Mouse (Mus musculus) urinary bladder, postnatal 36 days (tissue): ENCODE results near the gene Cntn5.

ENCODE experiments used
- DNase-seq, 2 experiments: peaks; one replicate each; pipeline ENCODE4 v3.0.0; 2022; ENCODE audit warnings: low spot score in 2 of 2, mixed read lengths in 1 of 2

The Cntn5 gene

DNA sequence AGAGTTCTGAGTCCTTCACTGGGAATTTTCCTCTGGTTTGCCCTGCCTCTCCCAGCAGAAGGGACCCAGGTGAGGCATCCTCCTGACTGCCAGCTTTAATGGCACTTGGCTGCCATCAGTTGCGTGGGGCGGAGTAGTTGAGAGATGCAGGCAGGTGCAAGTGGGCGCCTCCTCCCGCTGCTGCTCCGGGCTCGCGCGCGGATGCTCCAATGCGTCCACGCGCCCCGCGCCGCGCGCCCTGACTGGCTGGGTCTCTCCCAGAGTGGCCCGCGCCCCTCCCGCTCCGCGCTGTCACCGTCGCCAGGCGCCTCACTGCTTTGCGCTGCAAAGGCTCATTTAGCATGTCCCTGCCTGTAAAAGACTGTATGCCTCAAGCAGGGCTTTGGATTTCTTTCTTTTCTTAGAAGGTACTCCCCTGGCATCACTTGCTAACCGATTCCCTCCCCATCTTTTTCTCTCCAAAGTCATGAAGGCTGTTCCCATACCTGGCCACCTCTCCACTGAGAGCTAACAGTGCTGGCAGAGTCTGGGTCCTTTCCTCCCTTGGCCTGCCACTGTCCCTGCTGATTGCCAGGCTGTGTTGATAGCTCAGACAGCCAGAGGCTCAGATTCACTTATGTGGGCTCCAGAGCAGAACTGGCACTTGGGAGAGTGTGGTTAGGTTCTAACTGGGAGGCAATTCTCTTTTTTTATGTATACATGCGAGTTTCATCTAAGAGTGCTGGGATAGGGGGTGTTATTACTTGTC is at the start of gene Cntn5:
Gene Cntn5, minus strand, starts transcription at position 160 of the 748 bp plus-strand sequence.
- no peak for DNase-seq

DNA sequence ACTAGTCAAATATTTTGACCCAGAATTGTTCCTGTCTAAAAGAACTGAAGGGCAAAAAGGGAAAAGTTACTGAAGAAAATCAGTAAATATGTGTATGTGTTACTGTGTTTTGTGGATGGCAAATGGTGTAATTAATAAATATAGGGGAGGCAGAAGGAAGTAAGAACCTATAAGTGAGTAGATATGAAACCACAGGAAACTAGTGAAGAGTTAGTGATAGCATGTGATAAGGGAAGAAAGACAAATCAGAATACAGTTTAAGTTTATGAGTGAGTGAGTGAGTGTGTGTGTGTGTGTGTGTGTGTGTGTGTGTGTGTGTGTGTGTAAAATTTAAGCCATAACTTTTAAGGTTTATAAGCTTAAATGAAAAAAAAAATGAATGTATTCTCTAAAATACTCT is 45.9 kb upstream of the Cntn5 start:
- no peak for DNase-seq

DNA sequence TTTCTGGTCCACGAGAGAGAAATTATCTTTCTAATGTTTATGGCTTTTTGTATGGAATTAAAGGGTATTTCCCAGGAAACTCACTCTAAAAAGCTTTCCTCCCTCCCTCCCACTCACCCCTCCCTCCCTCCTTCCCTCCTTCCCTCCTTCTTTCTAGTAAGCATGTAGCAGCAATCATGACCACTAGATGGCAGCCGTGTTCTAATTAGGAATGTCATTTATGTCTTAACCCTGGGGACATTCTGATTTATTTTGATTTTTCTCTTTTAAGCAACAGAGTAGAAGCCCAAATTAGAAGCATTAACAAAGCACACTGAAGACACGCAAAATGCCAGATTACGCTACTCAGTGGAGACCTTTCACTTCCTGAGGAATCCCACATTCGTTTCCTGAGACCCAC is 5.0 kb upstream of the Cntn5 start:
- DNase-seq, result peak in 1 of 2 experiments; percentile 20

DNA sequence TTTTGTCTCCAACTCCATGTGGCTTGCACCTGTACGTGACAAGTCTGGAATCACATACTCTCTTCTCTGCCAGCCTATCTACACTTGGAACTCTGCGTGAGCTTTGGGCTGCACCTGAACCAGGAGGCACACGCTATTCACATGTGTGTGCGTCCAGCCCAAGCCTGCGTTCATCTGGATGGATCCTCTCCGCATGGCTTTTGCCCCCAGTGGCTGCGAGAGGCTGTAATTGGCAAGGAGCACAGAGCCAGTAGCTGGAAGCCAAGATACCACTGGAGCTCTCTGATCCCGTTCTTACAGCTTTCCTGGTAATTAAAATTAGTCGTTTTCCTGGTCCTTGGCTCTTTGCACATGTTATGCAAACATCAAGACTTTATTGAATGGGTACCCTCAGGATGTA is 1.1 kb upstream of the Cntn5 start:
- DNase-seq, result no peak

DNA sequence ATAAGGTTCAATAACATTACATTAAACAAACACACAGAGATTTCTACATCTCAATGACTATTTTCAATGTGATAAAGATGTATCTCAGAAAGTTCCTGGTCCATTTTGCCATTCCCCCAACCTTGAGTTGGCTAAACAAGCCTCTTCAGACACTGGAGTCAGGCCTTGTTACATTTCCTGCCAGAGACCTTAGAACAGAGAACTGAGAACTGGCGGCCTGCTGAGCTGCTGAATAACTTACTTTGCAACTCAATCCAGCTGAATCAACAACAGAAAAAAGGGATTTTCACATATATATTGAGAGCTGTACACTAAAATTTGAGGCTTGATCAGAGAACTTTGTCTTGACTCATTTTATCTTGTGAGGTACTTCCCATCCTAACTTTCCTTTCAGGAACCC is 24.8 kb downstream of the Cntn5 start:
- DNase-seq, result no peak

DNA sequence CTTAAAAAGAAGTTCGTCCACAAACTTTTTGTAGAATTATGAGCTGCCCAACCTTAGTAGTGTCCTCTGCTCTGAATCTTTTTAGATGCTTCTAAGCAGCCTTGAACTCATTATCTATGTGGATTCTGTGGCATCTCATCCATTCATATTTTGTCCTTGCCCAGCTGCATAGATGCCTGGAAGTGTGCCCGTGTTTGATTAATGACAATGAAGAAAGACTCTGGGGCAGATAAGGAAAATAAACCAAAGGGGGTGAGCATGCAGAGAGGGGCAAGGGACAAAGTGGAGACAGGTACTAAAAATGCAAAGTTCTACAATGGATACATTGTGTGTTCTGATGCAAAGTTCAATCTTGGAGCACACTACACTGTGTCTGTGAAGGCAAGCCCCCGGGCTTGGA is 30.7 kb downstream of the Cntn5 start:
- no peak for DNase-seq

DNA sequence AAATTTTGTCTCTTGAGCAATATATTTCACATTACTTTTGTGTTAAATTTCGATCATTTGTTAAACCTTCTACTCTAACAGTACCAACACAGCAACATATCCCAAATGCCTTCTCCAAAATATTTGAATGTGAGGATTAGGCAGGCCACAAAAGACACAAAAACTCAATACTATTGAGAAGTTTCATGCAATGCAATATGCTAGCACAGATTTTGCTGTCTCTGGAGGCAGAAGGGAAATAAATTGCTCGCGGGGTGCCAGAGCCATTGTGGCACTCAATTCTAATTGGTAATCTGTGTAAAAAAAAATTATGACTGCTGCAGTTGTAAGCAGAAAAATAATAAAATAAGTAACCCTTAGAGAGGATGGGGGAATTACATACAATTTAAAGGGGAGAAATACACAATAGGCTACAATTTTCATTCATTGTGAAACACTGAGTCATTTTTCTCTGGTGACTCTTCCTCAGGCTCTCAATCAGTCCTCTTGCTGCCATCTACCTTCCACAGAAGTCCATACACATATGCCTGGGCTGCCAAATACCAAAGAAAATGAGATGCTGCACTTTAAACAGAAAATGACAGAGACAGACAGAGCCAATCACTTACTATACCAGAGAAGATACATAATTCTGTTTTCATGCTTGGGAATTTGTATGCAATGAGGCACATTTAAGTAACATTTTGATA is 48.2 kb downstream of the Cntn5 start:
- no peak for DNase-seq

DNA sequence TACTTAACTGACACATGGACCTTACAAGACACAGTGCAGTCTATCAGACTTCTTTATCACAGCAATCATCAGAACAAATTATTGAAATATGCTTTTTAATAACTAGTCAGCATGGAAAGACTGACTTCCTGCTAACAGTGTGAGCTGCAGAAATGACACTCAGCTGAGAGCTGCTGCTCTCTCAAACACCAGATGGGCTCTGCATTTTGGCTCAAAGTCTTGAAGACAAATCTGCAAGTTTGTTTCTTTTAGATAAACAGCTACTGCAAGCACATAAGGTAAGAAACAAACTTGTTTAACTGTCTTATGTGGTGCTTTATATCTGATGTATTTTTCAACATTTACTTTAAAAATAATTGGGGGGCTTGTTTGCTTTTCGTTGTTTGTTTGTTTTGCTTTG is 87.9 kb downstream of the Cntn5 start:
- DNase-seq, result no peak

DNA sequence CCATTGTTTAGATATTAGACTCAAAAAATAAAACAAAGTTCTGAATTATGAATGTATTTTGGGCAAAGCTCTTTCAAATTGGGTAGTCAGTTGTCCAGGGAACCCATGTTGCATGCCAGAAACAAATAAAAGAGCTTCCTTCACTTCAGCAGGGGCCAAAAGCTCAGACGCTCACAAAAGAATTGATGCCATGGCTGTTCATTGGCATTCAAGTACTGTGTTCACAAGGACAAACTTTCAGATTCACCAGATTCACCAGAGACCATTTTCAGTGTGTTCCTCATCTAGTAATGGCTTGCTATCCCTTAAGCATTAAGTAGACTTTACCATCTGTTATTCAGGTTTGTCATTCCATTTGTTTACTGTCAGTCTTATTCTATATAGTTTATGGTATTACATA is 107.4 kb downstream of the Cntn5 start:
- no peak for DNase-seq

DNA sequence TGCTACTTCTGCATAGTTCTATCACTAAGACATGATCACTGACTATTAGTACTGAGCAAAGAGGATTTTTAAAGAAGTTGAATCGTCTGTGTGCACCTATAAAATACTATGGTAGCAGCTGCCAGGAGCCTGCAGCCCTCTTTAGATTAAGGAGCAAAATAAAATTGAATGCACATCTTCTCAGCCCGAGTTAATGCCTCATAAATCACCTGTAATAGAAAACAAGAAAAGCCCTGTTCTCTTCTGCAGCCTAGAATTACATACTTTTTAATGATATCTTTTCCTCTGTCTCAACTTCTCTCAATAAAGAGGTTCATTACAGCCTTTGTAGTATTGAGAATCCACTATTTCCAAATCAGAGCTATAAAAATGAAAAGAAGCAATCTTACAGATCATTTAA is 109.5 kb downstream of the Cntn5 start:
- no peak for DNase-seq

DNA sequence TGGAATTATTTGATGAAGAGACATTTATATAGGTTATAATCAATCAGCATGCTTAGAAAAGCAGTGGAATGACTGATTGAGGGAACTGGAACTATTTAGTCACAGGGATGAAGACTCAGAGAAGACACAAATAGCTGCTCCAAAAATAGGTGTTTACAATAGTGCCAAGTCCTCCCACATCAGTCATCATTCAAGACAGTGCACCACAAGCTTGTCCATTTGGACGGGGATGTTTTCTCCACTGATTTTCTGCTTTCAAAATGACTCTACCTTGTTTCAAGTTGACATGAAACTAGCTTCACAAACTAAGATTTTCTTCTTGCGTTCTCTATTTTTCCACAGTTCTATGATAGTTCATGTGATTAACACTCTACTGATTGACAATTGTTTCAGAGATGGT is 172.7 kb downstream of the Cntn5 start:
- no peak for DNase-seq

DNA sequence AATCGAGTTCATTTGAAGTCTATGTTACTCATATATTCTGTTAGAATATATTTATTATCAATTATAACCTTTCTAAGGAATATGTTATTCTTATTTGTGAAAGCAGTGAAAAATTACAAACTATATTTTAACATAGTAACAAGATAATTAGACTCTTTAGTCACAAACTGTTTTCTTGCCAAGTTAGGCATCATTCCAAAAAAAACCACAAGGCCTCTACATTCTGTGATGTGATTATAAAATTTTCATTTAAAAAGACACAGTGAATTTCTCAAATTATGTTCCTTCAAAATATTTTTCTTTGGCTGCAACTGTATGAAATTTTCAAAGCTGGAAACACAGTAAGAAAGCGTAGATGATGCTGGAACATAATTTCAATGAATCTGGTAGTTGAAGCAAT is 180.4 kb downstream of the Cntn5 start:
- no peak for DNase-seq

DNA sequence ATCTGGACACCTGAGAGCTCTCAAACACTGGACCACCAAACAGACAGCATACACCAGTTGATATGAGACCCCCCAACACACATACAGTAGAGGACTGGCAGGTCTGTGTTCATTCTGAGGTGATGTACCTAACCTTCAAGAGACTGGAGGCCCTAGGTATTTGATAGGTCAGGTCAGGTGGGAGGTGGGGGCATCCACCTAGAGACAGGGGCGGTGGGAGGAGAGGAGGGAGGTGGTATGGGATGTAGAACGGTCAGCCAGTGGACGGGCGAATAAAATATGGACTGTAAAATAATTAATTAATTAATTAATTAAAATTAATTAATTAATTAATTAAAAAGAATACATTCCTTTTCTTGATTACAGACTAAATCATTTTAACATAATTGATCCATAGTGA is 182.5 kb downstream of the Cntn5 start:
- DNase-seq, result no peak

DNA sequence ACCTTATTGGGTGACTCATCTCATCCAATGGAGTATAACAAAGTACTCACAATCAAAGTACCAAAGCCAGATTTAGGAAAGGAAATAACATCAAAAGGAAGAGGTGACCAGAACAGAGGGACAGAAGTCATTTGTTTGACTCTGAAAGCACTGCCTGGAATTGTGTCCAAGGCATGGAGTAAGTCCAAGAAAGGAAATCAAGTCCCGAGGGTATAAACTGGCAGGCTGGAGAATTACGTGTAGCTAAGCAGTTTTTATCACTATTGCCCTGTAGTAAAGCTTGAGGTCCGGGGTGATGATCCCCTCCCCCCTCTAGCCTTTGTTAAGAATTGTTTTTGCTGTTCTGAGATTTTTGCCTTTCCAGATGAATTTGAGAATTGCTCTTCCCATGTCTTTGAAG is 185.6 kb downstream of the Cntn5 start:
- peak in 1 of 2 experiments; percentile 1 for DNase-seq

DNA sequence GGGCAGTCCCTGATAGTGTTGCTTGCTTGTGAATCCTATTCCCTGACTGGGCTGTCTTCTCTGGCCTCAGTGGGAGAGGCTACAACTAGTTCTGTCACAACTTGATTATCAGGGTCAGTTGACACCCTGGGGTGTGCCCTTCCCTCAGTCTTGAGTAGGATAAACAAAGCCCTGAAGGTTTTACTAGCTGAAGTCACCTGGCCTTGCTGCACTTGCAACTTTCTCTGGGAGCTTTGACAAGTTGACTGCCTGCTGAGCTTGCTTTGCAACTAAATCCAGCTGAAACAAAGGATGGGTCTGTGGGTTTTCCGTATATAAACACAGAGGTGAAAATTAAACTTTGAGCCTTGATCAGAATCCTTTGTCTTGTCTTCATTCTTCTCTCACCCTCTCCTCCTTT is 190.9 kb downstream of the Cntn5 start:
- no peak for DNase-seq

DNA sequence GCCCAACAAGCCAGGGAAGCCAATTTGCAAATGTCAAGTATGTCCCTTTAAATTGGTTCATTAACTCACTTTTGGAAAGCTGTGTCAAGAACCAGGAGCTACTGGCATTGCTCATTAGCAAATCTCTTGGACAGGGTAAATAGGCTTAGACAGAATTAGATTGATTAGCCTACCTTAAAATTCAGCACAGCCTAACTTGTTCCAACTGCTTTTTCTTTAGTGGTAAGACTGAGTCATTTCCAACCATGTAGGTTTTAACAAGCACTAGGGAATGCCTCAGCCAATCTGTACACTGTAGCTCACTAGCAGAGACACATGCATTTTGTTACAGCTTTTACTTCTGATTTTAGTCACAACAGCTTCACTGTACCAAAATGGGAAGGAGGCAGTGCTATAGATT is 222.9 kb downstream of the Cntn5 start:
- no peak for DNase-seq

DNA sequence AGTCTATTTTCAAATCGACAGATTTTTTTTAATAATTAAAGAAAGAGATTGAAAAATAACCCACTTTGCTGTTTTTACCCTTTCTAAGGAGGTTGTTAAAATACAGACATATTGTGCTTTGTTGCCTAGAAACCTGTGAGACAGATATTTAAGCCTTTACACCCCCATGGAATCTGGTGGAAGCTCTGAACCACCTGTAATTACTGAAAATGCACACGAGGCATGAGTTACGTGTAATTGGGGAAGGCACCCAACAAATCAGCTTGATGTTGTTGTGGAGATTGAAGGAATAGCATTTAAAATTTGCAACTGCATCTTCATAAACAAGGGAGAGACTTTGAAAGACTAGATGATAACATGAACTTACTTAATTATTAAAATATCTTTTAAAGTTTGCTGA is 223.4 kb downstream of the Cntn5 start:
- no peak for DNase-seq

DNA sequence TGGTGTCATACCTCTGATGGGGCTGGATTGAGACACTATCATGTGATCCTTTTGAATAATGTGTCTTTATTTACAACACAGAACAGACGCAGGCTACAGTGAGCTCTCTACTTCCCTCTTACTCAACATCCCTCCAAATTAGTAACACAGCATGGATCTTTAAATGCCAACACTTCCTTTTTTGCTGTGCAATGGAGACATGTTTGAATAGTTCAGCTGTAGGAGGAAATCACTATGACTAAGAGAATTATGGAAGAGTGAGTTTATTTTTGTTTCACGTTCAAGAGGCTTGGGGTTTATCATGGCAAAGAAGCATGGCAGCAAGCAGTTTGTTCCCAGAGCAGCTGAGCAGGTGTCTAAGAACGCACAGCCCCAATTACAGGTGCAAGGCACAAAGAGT is 235.9 kb downstream of the Cntn5 start:
- no peak for DNase-seq

DNA sequence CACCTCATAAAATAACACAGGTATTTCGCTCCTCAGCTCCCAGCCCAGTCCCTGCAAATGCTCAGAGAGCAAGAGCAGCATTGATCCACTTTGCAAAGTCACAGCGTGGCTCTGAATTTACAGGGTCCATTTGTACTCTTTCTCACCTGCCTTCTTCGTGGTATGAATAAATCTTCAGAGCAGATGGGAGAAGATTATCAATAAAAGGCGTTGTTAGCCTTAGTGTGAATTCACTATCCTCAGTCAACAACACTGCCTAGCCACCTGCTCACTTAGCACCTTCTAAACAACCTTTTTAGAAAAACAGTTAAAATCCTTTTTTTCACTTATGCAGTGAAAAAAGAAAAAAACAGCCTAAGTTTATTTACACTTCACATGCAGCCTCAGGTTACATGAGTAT is 237.1 kb downstream of the Cntn5 start:
- DNase-seq, result no peak

DNA sequence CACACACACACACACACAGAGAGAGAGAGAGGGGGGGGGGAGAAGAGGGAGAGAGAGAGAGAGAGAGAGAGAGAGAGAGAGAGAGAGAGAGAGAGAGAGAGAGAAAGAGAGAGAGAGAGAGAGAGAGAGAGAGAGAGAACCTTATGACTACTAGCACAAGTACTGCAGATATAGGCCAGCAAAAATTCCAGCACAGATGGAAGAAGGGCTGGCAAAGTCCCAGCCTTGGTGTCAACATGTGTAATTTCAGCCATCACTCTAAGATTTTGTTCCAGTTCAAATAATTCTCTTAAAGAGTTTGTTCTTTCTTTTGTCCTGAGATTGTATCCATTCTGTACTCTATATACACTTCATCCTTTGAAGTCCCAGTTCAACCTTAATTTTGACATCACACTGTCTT is 238.8 kb downstream of the Cntn5 start:
- no peak for DNase-seq

DNA sequence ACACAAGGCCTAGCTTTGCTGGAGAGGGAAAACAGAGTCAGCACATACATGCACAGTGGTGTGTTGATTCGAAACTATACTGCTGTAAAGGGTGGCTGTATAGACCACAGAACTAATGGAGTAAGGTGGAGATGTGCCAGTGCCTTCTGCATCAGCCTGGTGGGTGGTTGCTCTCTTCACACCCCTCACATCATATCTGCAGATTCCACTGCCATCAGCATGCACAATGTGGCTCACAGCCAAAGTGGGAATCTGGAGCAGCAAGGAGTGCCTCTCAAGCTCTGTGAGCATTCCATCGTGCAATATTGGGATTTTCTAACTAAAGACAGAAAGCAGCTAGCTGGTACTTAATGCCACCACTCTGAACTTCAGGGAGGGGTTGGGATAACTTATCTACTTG is 241.5 kb downstream of the Cntn5 start:
- DNase-seq, result no peak

DNA sequence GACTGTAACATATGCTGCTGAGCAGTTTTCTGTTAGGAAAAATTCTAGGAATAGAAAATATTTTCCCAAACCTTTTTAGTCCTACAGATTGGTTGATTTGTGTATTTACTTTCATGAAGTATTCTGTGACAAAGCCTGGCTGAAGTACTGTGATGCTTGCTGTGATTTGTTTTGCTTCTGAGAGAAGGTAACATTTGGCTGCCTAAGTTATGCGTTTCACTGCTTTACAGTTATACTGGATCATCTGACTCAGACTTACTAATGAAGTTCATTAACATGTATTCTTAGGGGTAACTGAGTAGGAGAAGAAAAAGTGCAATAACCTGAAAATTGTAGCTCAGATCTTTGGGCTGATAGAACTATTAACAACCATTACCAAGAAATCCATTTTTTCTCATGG is 245.1 kb downstream of the Cntn5 start:
- DNase-seq, result no peak

DNA sequence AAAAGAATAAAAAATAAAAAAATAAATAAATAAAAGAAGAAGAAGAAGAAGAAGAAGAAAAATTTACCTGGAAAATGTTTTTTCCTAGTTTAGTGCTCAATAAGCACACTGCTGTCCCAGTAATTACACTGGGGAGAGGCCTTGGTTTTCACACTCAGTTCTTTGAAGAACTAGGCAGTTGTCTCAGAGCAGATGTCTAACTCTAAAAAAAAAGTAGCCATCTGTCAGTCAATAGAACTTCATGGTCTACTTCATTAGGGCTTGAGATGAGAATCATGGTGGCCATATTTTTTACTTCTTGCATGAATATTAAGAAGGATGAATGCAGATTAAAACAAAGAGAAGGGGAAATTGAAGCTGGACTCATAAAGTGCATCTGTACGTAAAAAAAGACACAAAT is 246.5 kb downstream of the Cntn5 start:
- DNase-seq, result no peak
